Mouse (Mus musculus) heart, adult 2 months (tissue): ENCODE results near the gene Faf1. TPM values are rescaled to one million over a fixed set of nuclear protein-coding genes. Genes with fewer than 3 reads are reported as not detected.
A peak's percentile ranks its signal among the peaks of the same experiment; 100 is the strongest.

ENCODE experiments used
- DNase-seq, 2 experiments: peaks; one replicate each; pipeline ENCODE4 v3.0.0; 2021
- H3K27ac ChIP-seq: fragments of 200-600 bp; 2 replicates; pipeline ENCODE4 v1.8.1; 2022
- H3K27me3 ChIP-seq: fragments of 200-500 bp; 2 replicates; pipeline ENCODE4 v1.6.1; 2012; ENCODE audit warnings: mild to moderate bottlenecking, low read length, inconsistent platforms, mixed read lengths; ENCODE audit not compliant: control insufficient read depth, insufficient read depth
- H3K36me3 ChIP-seq: fragments of 200-500 bp; 2 replicates; pipeline ENCODE4 v1.6.1; 2012; ENCODE audit warnings: low read length, inconsistent platforms; ENCODE audit not compliant: control insufficient read depth, insufficient read depth
- H3K4me1 ChIP-seq: fragments of 200-500 bp; 2 replicates; pipeline ENCODE4 v1.6.1; 2011; ENCODE audit warnings: low read length; ENCODE audit not compliant: control insufficient read depth, insufficient read depth
- H3K4me3 ChIP-seq: fragments of 200-600 bp; 2 replicates; pipeline ENCODE4 v1.8.1; 2022
- H3K79me2 ChIP-seq: fragments of 200-500 bp; replicated peaks from 2 replicates; pipeline ENCODE4 v1.6.1; 2012; ENCODE audit warnings: mild to moderate bottlenecking, inconsistent platforms, low read length, moderate library complexity, mixed read lengths; ENCODE audit not compliant: control insufficient read depth, insufficient read depth
- H3K9ac ChIP-seq: fragments of 200-500 bp; 2 replicates; pipeline ENCODE4 v1.6.1; 2012; ENCODE audit warnings: low read depth, mild to moderate bottlenecking, control low read depth, inconsistent platforms, low read length, mixed read lengths
- CTCF ChIP-seq: fragments of 200-600 bp; IDR thresholded peaks from 2 replicates; pipeline ENCODE4 v1.8.1; 2022; ENCODE audit warnings: antibody characterized with exemption, mild to moderate bottlenecking, moderate library complexity
- EP300 ChIP-seq: fragments of 200-500 bp; IDR thresholded peaks from 2 replicates; pipeline ENCODE4 v1.6.1; 2011; ENCODE audit warnings: low read depth, low read length, control low read depth; ENCODE audit not compliant: insufficient read depth
- POLR2A ChIP-seq: fragments of 200-500 bp; IDR thresholded peaks from 2 replicates; pipeline ENCODE4 v1.6.1; 2011; ENCODE audit warnings: mild to moderate bottlenecking, low read depth, low read length, control low read depth; ENCODE audit not compliant: insufficient read depth
- WGBS: fragments of 180-500 bp; shearing (Covaris S2); methylation state at CpG from one replicate; pipeline ENCODE4 v1.1.7; 2018; 5-methylcytosine and 5-hydroxymethylcytosine counted together
- intact Hi-C: fragments of 180-260 bp; cut with DNase I; formaldehyde crosslinking; loops from one replicate; pipeline ENCODE4 v1.15.1; 2025
- polyA plus RNA-seq: library from polyadenylated mRNA; depleted of rRNA; stranded (reverse); fragments of >200 nt; gene quantifications from 2 replicates; pipeline ENCODE4 v1.2.3, GENCODE M21; 2012
- total RNA-seq, 2 experiments: library from RNA; stranded (reverse); gene quantifications; 2 replicates each; pipeline ENCODE4 v1.2.3; 2021

Faf1 gene
- total and polyA plus RNA-seq, 3 experiments: 9.6 to 46.0 (median 37.1) TPM

GRCm38 (mm10) chr4:109729281-109729680 lies 52.9 kb downstream of the Faf1 start:
- H3K79me2 ChIP-seq: no peaks in the 10 kb centered on the region
- no peak overlapping the region for H3K4me3 ChIP-seq
- TF ChIP-seq EP300 (no peak), CTCF (peak; percentile 86)
- 7% methylated on average over 2 of the region's 2 CpGs for WGBS
- H3K27me3 ChIP-seq: no peaks in the 10 kb centered on the region
- no peaks in the 10 kb centered on the region for H3K4me1 ChIP-seq
- no peaks in the 10 kb centered on the region for H3K36me3 ChIP-seq
- intact Hi-C loops: loop anchor here (1.0 to 5.0 kb wide), 3 partner anchors 152 to 292 kb away; no protein-coding TSS in a partner anchor
- no peak overlapping the region for H3K27ac ChIP-seq
- no peak for DNase-seq
- H3K9ac ChIP-seq: no peak overlapping the region

GRCm38 (mm10) chr4:109735754-109736153 lies 59.4 kb downstream of the Faf1 start:
- no peaks in the 10 kb centered on the region for H3K27me3 ChIP-seq
- DNase-seq: peak; percentile 53 to 56
- no peak overlapping the region for H3K27ac ChIP-seq
- TF ChIP-seq POLR2A: no peak
- TF ChIP-seq EP300: no peak
- H3K4me1 ChIP-seq: peaks cover 2% of the 10 kb centered on the region; the same call in 1 of the 2 replicates
- no peak overlapping the region for H3K9ac ChIP-seq
- H3K36me3 ChIP-seq: no peaks in the 10 kb centered on the region; the same call in 1 of the 2 replicates
- 13% methylated on average over 1 of the region's 1 CpGs for WGBS
- intact Hi-C loops: no loop called here
- no peaks in the 10 kb centered on the region for H3K79me2 ChIP-seq
- H3K4me3 ChIP-seq: no peak overlapping the region

GRCm38 (mm10) chr4:109743984-109744383 lies 67.6 kb downstream of the Faf1 start:
- no peaks in the 10 kb centered on the region for H3K27me3 ChIP-seq
- no peaks in the 10 kb centered on the region; the same call in 1 of the 2 replicates for H3K36me3 ChIP-seq
- DNase-seq: no peak
- H3K27ac ChIP-seq: no peak overlapping the region
- H3K79me2 ChIP-seq: no peaks in the 10 kb centered on the region
- H3K4me1 ChIP-seq: no peaks in the 10 kb centered on the region
- H3K4me3 ChIP-seq: no peak overlapping the region
- TF ChIP-seq POLR2A (no peak), CTCF (peak; percentile 65), EP300 (no peak)
- no peak overlapping the region for H3K9ac ChIP-seq
- intact Hi-C loops: no loop called here
- WGBS: 86% methylated on average over 2 of the region's 2 CpGs

GRCm38 (mm10) chr4:109759031-109759430 lies 82.6 kb downstream of the Faf1 start:
- intact Hi-C loops: loop anchor here (1.0 kb wide), 1 partner anchor 263 kb away; no protein-coding TSS in a partner anchor
- WGBS: 44% methylated on average over 2 of the region's 2 CpGs
- DNase-seq: no peak

GRCm38 (mm10) chr4:109759901-109760300 lies 83.5 kb downstream of the Faf1 start:
- Histone ChIP-seq H3K27ac (no peak overlapping the region), H3K27me3 (no peaks in the 10 kb centered on the region), H3K79me2 (no peaks in the 10 kb centered on the region), H3K4me3 (no peak overlapping the region), H3K36me3 (no peaks in the 10 kb centered on the region), H3K4me1 (no peaks in the 10 kb centered on the region), H3K9ac (no peak overlapping the region)
- 75% methylated on average over 2 of the region's 2 CpGs for WGBS
- intact Hi-C loops: loop anchor here (1.0 kb wide), 1 partner anchor 262 kb away; no protein-coding TSS in a partner anchor
- TF ChIP-seq CTCF: no peak
- no peak for TF ChIP-seq EP300
- TF ChIP-seq POLR2A: no peak
- no peak for DNase-seq

More at GRCm38 (mm10) chr4:109759031-109759430, 82.6 kb downstream of the Faf1 start:
- no peak overlapping the region for H3K4me3 ChIP-seq
- no peaks in the 10 kb centered on the region for H3K27me3 ChIP-seq
- H3K79me2 ChIP-seq: no peaks in the 10 kb centered on the region
- TF ChIP-seq CTCF (peak; percentile 80), POLR2A (no peak)
- no peaks in the 10 kb centered on the region for H3K36me3 ChIP-seq
- no peak overlapping the region for H3K9ac ChIP-seq
- H3K4me1 ChIP-seq: no peaks in the 10 kb centered on the region
- H3K27ac ChIP-seq: no peak overlapping the region

- Histone ChIP-seq H3K36me3 (no peaks in the 10 kb centered on the region), H3K27ac (no peak overlapping the region), H3K4me3 (no peak overlapping the region), H3K9ac (no peak overlapping the region), H3K27me3 (no peaks in the 10 kb centered on the region), H3K4me1 (no peaks in the 10 kb centered on the region), H3K79me2 (no peaks in the 10 kb centered on the region)
- intact Hi-C loops: no loop called here
- no peak for DNase-seq
- no peak for TF ChIP-seq CTCF
- no peak for TF ChIP-seq EP300
- no peak for TF ChIP-seq POLR2A
- WGBS: 56% methylated on average over 3 of the region's 3 CpGs
Observed at GRCm38 (mm10) chr4:109760501-109760900, 84.1 kb downstream of the Faf1 start.
